Mouse (Mus musculus) gastrocnemius, adult 2 months (tissue): ENCODE results near the gene Ccdc85a. TPM values are rescaled to one million over a fixed set of nuclear protein-coding genes. Genes with fewer than 3 reads are reported as not detected.

Experiments
- DNase-seq: peaks from one replicate; pipeline ENCODE4 v3.0.0; 2022
- H3K27ac ChIP-seq: fragments of 200-600 bp; 2 replicates; pipeline ENCODE4 v1.8.1; 2022; ENCODE audit warnings: mild to moderate bottlenecking
- H3K4me3 ChIP-seq: fragments of 200-600 bp; 2 replicates; pipeline ENCODE4 v1.8.1; 2022; ENCODE audit warnings: mild to moderate bottlenecking, moderate library complexity
- CTCF ChIP-seq: fragments of 200-600 bp; IDR thresholded peaks from 2 replicates; pipeline ENCODE4 v1.8.1; 2022; ENCODE audit warnings: antibody characterized with exemption, mild to moderate bottlenecking, moderate library complexity
- intact Hi-C: fragments of 180-260 bp; cut with DNase I; formaldehyde crosslinking; loops from one replicate; pipeline ENCODE4 v1.15.1; 2025
- long read RNA-seq, 2 experiments: library from polyadenylated mRNA; stranded (forward); transcript quantifications; one replicate each; pipeline ENCODE4 v2.0.0; 2021
- total RNA-seq, 2 experiments: library from RNA; stranded (reverse); gene quantifications; 2 replicates each; pipeline ENCODE4 v1.2.3; 2021

Gene Ccdc85a
- total RNA-seq, result 1 to 10 TPM; 6.6 to 8.4 TPM
- long read RNA-seq, experiment 1, full-length matches to known transcripts, result 6 of 12 reads
- long read RNA-seq, experiment 1, partial matches to known transcripts, result 1 of 12 reads
- long read RNA-seq, experiment 1, other reads (novel, unspliced or antisense), result 5 of 12 reads
- long read RNA-seq, experiment 2, full-length matches to known transcripts, result 10 of 14 reads
- long read RNA-seq, experiment 2, partial matches to known transcripts, result 2 of 14 reads
- long read RNA-seq, experiment 2, other reads (novel, unspliced or antisense), result 2 of 14 reads

DNA sequence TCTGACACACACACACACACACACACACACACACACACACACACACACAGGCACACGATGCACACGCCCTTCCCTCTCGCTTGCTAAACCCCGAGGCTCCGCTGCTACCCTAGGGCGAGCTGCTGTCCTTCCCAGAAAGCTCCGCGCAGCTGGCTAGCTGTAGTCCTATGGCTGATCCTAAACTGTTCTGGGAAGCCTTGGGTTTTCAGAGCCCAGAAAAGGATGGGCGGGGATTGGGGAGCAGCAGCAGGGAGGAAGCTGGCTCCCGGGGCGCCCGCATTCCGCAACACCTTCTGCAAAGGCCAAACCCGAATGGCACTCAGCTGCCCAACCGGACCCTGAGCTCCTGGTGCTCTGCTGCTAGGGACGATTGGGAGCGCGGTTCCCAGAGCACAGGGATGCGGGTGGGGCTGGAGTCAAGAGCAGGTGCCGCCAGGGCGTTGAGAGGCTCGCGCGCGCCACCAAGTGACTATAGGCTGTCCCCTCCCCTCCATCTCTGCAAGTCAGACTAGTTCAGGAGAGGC, at the start of gene Ccdc85a:
Gene Ccdc85a (minus strand): TSS at position 414 of the 524 bp plus-strand sequence.
- peak; percentile 88 for TF ChIP-seq CTCF
- intact Hi-C loops, result loop anchor here (10.0 kb wide), 1 partner anchor 139 kb away; no protein-coding TSS in a partner anchor
- H3K4me3 ChIP-seq, result peak within 1 kb of the TSS; percentile 76
- DNase-seq, result peak; percentile 81
- peak within 1 kb of the TSS; percentile 87 for H3K27ac ChIP-seq

GRCm38 (mm10) chr11:28633571-28634125, 49.5 kb upstream of the Ccdc85a start:
- H3K27ac ChIP-seq, result no peak overlapping the region
- TF ChIP-seq CTCF, result no peak
- no peak for DNase-seq
- intact Hi-C loops, result no loop called here
- H3K4me3 ChIP-seq, result no peak overlapping the region

GRCm38 (mm10) chr11:28633093-28633492, 49.0 kb upstream of the Ccdc85a start:
- intact Hi-C loops, result no loop called here
- Histone ChIP-seq H3K4me3 (no peak overlapping the region), H3K27ac (no peak overlapping the region)
- DNase-seq, result no peak
- no peak for TF ChIP-seq CTCF

DNA sequence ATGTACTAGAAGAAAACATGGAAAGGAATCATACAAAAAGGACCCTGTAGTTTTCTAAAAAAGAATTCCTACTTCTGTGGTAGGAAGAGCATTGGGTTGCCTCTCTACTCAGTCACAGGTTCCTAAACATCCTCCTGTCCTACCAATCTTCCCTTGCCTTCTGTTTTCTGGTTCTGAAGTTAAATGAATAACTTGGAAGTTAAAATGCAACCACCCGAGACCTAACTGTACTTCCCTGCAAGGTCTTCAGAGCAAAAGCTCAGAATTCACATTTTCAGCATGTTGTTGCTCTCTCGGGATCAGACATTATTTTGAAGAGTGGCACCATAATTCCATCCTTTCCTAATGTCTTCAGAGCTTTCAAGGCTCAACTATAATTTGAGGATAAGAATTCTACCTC, 46.6 kb upstream of the Ccdc85a start:
- Histone ChIP-seq H3K27ac (no peak overlapping the region), H3K4me3 (no peak overlapping the region)
- TF ChIP-seq CTCF, result no peak
- intact Hi-C loops, result no loop called here
- no peak for DNase-seq

DNA sequence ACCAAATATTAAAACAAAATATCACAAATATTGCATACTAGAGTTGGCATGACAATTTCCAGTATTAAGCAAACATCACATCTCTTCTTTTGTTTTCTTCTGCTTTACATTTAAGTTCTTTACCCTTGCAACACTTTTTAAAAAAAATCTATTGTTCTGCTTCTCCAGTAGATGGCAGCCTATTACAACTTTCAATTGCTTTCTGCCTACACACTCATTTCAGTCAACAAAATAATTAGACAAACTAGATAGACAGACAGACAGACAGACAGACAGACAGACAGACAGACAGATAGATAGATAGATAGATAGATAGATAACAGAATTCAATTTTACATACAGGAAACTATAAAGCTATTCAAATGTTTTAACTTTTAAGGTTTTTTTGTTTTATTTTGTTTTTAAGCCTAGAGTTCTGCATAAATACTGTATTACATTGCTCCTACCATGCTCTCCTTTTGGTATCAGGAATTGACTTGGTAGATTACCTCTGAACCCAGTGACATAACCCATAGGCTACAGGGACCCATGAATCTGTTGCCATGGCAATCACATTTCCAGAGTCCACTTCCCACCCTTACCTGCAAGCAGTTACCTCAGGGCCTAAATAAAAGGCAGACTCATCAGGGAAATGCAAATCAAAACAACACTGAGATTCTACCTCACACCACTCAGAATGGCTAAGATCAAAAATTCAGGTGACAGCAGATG, 26.8 kb upstream of the Ccdc85a start:
- no peak overlapping the region for H3K27ac ChIP-seq
- peak; percentile 46; the same call in 1 of the 2 replicates for TF ChIP-seq CTCF
- intact Hi-C loops, result loop anchor here (5.0 to 10.0 kb wide), 2 partner anchors 201 to 524 kb away; partner anchors contain the start of gene Pnpt1
- no peak overlapping the region for H3K4me3 ChIP-seq
- DNase-seq, result no peak

DNA sequence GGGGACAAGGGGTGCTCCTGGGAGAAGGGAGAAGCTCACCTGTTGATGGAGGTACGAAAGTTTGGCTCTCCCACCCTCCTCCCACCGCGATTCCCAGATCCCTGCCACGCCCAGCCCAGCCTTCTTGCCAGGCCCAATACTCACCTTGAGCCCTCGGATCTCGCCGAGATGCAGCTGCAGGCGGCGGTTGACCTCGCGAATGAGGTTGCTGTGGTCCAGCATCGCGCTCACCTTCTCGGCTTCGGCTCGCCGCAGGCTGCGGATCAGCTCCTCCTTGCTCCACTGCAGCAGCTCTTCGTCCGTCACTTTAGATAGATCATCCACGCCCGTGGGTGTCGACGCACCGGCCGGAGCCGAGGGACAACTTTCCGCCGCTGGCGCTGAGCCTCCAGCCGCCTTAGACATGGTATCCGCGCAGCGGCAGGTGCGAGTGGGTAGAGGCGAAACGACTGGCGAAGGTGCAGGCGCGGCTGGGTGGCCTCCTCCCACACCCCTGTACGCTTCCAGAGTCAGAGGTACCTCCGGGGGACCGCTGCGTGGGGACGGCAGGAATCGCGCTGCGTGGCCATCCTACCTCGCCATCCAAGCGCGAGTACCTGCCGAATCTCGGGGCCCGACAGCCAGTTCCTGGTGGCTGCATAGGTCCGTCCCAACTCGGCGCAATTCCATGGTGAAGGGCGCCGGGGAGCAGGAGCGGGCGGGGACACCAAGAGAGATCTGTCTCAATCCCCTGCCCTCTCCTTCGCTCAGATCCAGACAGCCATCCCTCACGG, 800 bp downstream of the Ccdc85a start:
- DNase-seq, result peak; percentile 33

GRCm38 (mm10) chr11:28582218-28582617, 1.9 kb downstream of the Ccdc85a start:
- no peak for TF ChIP-seq CTCF
- H3K27ac ChIP-seq, result peak overlapping the region; percentile 87
- intact Hi-C loops, result loop anchor here (10.0 kb wide), 1 partner anchor 137 kb away; no protein-coding TSS in a partner anchor
- peak; percentile 35 for DNase-seq
- peak overlapping the region; percentile 76 for H3K4me3 ChIP-seq

More for the DNA sequence above, 800 bp downstream of the Ccdc85a start:
- peak overlapping the region; percentile 76 for H3K4me3 ChIP-seq
- no peak for TF ChIP-seq CTCF
- peak overlapping the region; percentile 87 for H3K27ac ChIP-seq
- intact Hi-C loops, result loop anchor here (10.0 kb wide), 1 partner anchor 139 kb away; no protein-coding TSS in a partner anchor

GRCm38 (mm10) chr11:28572423-28572822, 11.7 kb downstream of the Ccdc85a start:
- no peak for TF ChIP-seq CTCF
- H3K4me3 ChIP-seq, result no peak overlapping the region
- intact Hi-C loops, result no loop called here
- no peak for DNase-seq
- no peak overlapping the region for H3K27ac ChIP-seq

DNA sequence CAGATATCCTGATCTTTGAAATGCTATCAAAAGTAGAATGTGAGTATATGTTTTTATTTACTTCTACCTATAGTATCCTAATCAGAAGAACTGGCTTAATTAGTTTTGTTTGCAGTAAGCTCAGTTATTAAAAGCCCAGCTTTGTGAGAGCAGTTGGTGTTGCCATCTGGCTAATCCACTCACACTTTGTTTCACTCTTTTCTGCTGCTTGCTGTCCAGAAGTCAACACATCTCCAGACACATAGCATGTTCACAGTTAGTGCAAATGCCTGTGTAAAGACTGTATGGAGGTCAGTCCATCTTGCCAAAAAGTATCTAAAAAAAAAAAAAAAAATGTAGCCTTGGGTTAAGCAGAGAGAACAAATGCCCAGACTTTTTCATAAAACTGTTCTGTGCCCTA, 27.7 kb downstream of the Ccdc85a start:
- no peak for DNase-seq
- Histone ChIP-seq H3K4me3 (no peak overlapping the region), H3K27ac (no peak overlapping the region)
- intact Hi-C loops, result no loop called here
- TF ChIP-seq CTCF, result no peak

- Histone ChIP-seq H3K4me3 (no peak overlapping the region), H3K27ac (no peak overlapping the region)
- intact Hi-C loops, result no loop called here
- no peak for DNase-seq
- TF ChIP-seq CTCF, result no peak
These were observed 40.7 kb downstream of the Ccdc85a start for GRCm38 (mm10) chr11:28543429-28543828.

DNA sequence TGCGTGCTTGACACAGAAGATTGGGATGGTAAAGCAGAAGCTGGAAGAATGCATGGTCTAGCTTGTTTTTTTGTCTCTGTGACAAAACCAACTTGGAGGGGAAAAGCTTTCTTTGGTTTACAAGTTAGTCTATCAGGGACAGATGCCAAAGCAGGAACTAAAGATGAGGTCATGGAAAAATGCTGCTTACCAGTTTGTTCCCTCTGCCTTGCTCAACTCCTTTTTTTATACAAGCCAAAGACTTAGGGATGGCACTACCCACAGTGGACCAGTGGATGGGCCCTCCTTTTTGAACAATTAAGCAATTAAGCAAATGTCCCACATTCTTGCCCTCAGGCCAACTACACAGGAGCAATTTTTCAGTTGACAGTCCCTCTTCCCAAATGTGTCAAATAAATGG, 42.8 kb downstream of the Ccdc85a start:
- no peak for DNase-seq
- Histone ChIP-seq H3K4me3 (no peak overlapping the region), H3K27ac (no peak overlapping the region)
- no peak for TF ChIP-seq CTCF
- intact Hi-C loops, result no loop called here

- no peak for TF ChIP-seq CTCF
- intact Hi-C loops, result no loop called here
- Histone ChIP-seq H3K27ac (no peak overlapping the region), H3K4me3 (no peak overlapping the region)
- no peak for DNase-seq
These were observed 50.8 kb downstream of the Ccdc85a start for GRCm38 (mm10) chr11:28533286-28533685.
